ENCODE assay signal across 10 mouse cellular contexts in genomic region chr16:8769466-8769865, GRCm38 (mm10). TPM values are rescaled to one million over a fixed set of nuclear protein-coding genes. Genes with fewer than 3 reads are reported as not detected.
DNase-seq lines count a peak whose midpoint lies in the region; ATAC-seq and TF ChIP-seq lines count a peak whose summit lies in the region.
"Had no signal": no experiment of that assay in that cellular context is flagged by ENCODE, and none has a peak within 500 bp of the region (broad histone marks: within the 10 kb centered on the region; RNA-seq: fewer than 3 reads in every experiment).

No protein-coding gene starts in this region.

- peak; percentile 7; the same call in 1 of the 2 replicates for TF ChIP-seq CTCF in heart, adult 2 months (IDR thresholded peaks at IDR 0.05)
- no peak for TF ChIP-seq CTCF in stomach, postnatal 0 days (IDR thresholded peaks at IDR 0.05; ENCODE audit: low read depth)

- H3K4me2 ChIP-seq in midbrain, embryonic 13.5 days (replicated peaks), result no peak overlapping the region
- no peak overlapping the region for H3K4me2 ChIP-seq in midbrain, embryonic 14.5 days (ENCODE audit: low read length)
- no peak overlapping the region for H3K4me2 ChIP-seq in stomach, postnatal 0 days (replicated peaks; ENCODE audit: low read depth)
- H3K4me2 ChIP-seq: hindbrain, embryonic 12.5 days; limb, embryonic 15.5 days had no signal

- 43% methylated on average over 4 of the region's 4 CpGs for WGBS in heart, adult 2 months
- 61% methylated on average over 4 of the region's 4 CpGs for WGBS in midbrain, embryonic 13.5 days
- WGBS in midbrain, embryonic 14.5 days, result 74% methylated on average over 4 of the region's 4 CpGs
- WGBS in stomach, postnatal 0 days, result 53% methylated on average over 4 of the region's 4 CpGs

- ATAC-seq in midbrain, embryonic 13.5 days, result peak; percentile 14; the same call in 1 of the 2 replicates
- ATAC-seq in midbrain, embryonic 14.5 days (ENCODE audit: low FRiP score, low TSS enrichment), result no peak
- peak; percentile 5; the same call in 1 of the 2 replicates for ATAC-seq in granulocyte monocyte progenitor cell, adult 5-6 weeks (replicated peaks; ENCODE audit: poor library complexity, severe bottlenecking)
- no peak for ATAC-seq in stomach, postnatal 0 days (ENCODE audit: low FRiP score, low TSS enrichment)

- H3K27me3 ChIP-seq in heart, adult 2 months (ENCODE audit: control insufficient read depth, insufficient read depth, low read length), result no peaks in the 10 kb centered on the region
- H3K27me3 ChIP-seq in midbrain, embryonic 13.5 days, result no peaks in the 10 kb centered on the region
- H3K27me3 ChIP-seq in midbrain, embryonic 14.5 days (ENCODE audit: control insufficient read depth, insufficient read depth, low read length), result no peaks in the 10 kb centered on the region
- H3K27me3 ChIP-seq in stomach, postnatal 0 days (ENCODE audit: control insufficient read depth, insufficient read depth, low read length), result no peaks in the 10 kb centered on the region
- H3K27me3 ChIP-seq: limb, embryonic 15.5 days had no signal

- H3K27ac ChIP-seq in heart, adult 2 months, result no peak overlapping the region
- no peak overlapping the region for H3K27ac ChIP-seq in midbrain, embryonic 13.5 days
- no peak overlapping the region for H3K27ac ChIP-seq in midbrain, embryonic 14.5 days (replicated peaks; ENCODE audit: low read depth, low read length)
- H3K27ac ChIP-seq in stomach, postnatal 0 days (replicated peaks), result no peak overlapping the region
- H3K27ac ChIP-seq: hindbrain, embryonic 12.5 days; limb, embryonic 15.5 days had no signal

- no peak for TF ChIP-seq POLR2A in heart, adult 2 months (IDR thresholded peaks at IDR 0.05; ENCODE audit: insufficient read depth, low read depth, low read length)

- no peak overlapping the region for H3K9ac ChIP-seq in heart, adult 2 months (ENCODE audit: low read depth, low read length)
- no peak overlapping the region for H3K9ac ChIP-seq in midbrain, embryonic 13.5 days (replicated peaks)
- H3K9ac ChIP-seq in midbrain, embryonic 14.5 days (replicated peaks; ENCODE audit: low read length), result no peak overlapping the region
- no peak overlapping the region for H3K9ac ChIP-seq in stomach, postnatal 0 days (ENCODE audit: low read length)
- H3K9ac ChIP-seq: hindbrain, embryonic 12.5 days; limb, embryonic 15.5 days had no signal

- no peak for DNase-seq in heart, adult 2 months
- no peak for DNase-seq in heart, adult 11 months
- no peak for DNase-seq in midbrain, embryonic 14.5 days
- DNase-seq in kidney, postnatal 4 days, result no peak
- no peak for DNase-seq in thymus, adult 18-20 months
- DNase-seq in stomach, postnatal 0 days (ENCODE audit: low spot score), result no peak

- no peak for TF ChIP-seq EP300 in heart, adult 2 months (IDR thresholded peaks at IDR 0.05; ENCODE audit: insufficient read depth, low read depth, low read length)
- no peak for TF ChIP-seq EP300 in stomach, postnatal 0 days (optimal IDR thresholded peaks at IDR 0.05)

- no peak overlapping the region for H3K4me3 ChIP-seq in heart, adult 2 months
- H3K4me3 ChIP-seq in midbrain, embryonic 13.5 days (replicated peaks), result no peak overlapping the region
- no peak overlapping the region for H3K4me3 ChIP-seq in midbrain, embryonic 14.5 days (replicated peaks; ENCODE audit: low read depth, low read length)
- H3K4me3 ChIP-seq in stomach, postnatal 0 days (ENCODE audit: low read depth, low read length), result no peak overlapping the region
- H3K4me3 ChIP-seq: hindbrain, embryonic 12.5 days; limb, embryonic 15.5 days had no signal

- no peaks in the 10 kb centered on the region for H3K9me3 ChIP-seq in midbrain, embryonic 13.5 days
- no peaks in the 10 kb centered on the region for H3K9me3 ChIP-seq in midbrain, embryonic 14.5 days (ENCODE audit: control insufficient read depth, low read length)
- H3K9me3 ChIP-seq in stomach, postnatal 0 days (ENCODE audit: control insufficient read depth, low read length), result no peaks in the 10 kb centered on the region
- H3K9me3 ChIP-seq: hindbrain, embryonic 12.5 days; limb, embryonic 15.5 days had no signal

- intact Hi-C loops in heart, adult 2 months (cut with DNase I), result loop anchor here (1.0 to 10.0 kb wide), 3 partner anchors 83 to 365 kb away; no protein-coding TSS in a partner anchor

- no peaks in the 10 kb centered on the region for H3K79me2 ChIP-seq in heart, adult 2 months (replicated peaks; ENCODE audit: control insufficient read depth, insufficient read depth, low read length)

- H3K36me3 ChIP-seq in heart, adult 2 months (ENCODE audit: control insufficient read depth, insufficient read depth, low read length), result no peaks in the 10 kb centered on the region
- no peaks in the 10 kb centered on the region for H3K36me3 ChIP-seq in midbrain, embryonic 13.5 days
- no peaks in the 10 kb centered on the region for H3K36me3 ChIP-seq in midbrain, embryonic 14.5 days (ENCODE audit: control insufficient read depth, insufficient read depth, low read length)
- H3K36me3 ChIP-seq in stomach, postnatal 0 days (ENCODE audit: control insufficient read depth, insufficient read depth, low read length), result no peaks in the 10 kb centered on the region
- H3K36me3 ChIP-seq: hindbrain, embryonic 12.5 days; limb, embryonic 15.5 days had no signal

- H3K4me1 ChIP-seq in heart, adult 2 months (ENCODE audit: control insufficient read depth, insufficient read depth, low read length), result no peaks in the 10 kb centered on the region
- no peaks in the 10 kb centered on the region for H3K4me1 ChIP-seq in midbrain, embryonic 13.5 days (replicated peaks)
- no peaks in the 10 kb centered on the region for H3K4me1 ChIP-seq in midbrain, embryonic 14.5 days (ENCODE audit: control insufficient read depth, insufficient read depth, low read length)
- H3K4me1 ChIP-seq in stomach, postnatal 0 days (replicated peaks; ENCODE audit: control insufficient read depth, insufficient read depth), result no peaks in the 10 kb centered on the region
- H3K4me1 ChIP-seq: hindbrain, embryonic 12.5 days had no signal

RNA-seq across cellular contexts. Expression of gene Usp7, which starts 22.6 kb away (rescaled TPM):
- 10 to 100 TPM; 45.6 to 49.0 TPM for total RNA-seq in heart, adult 2 months (2021)
- 19.4 and 30.7 TPM in 2 replicates for polyA plus RNA-seq in heart, adult 2 months (2012; rRNA removed)
- polyA plus RNA-seq in midbrain, embryonic 13.5 days (2015; fragmentation: Nextera tagmentation; extraction: Ambion mirVana), result 30.3 and 38.7 TPM in 2 replicates
- polyA plus RNA-seq in midbrain, embryonic 14.5 days (2014; fragmentation: Nextera tagmentation; extraction: Ambion mirVana), result 49.9 and 50.0 TPM in 2 replicates
- total RNA-seq in granulocyte monocyte progenitor cell, adult 5-6 weeks (2014; fragmentation: Nextera tagmentation), result 130 and 144 TPM in 2 replicates
- total RNA-seq in granulocyte monocyte progenitor cell, adult 5-6 weeks (2017), result 142 and 158 TPM in 2 replicates
- 15.7 and 18.1 TPM in 2 replicates for polyA plus RNA-seq in stomach, postnatal 0 days (2015; fragmentation: Nextera tagmentation; extraction: Ambion mirVana)

Comparison
In these comparisons a context has a peak if more than half of its experiments do, and no peak if none do; other contexts are left out.
1. ATAC-seq: peak in midbrain, embryonic 13.5 days (single experiment) and granulocyte monocyte progenitor cell, adult 5-6 weeks (single experiment); none in midbrain, embryonic 14.5 days (single experiment) and stomach, postnatal 0 days (single experiment).